Mouse (Mus musculus): ENCODE measurements around the gene Exoc6b. TPM values are rescaled to one million over a fixed set of nuclear protein-coding genes. Genes with fewer than 3 reads are reported as not detected.

Gene Exoc6b
- polyA plus RNA-seq, 1 experiment from 2014 or later = 53.0 TPM

- Histone ChIP-seq H3K4me3 (no peak overlapping the region), H3K36me3 (no peaks in the 10 kb centered on the region), H3K27me3 (no peaks in the 10 kb centered on the region), H3K9ac (no peak overlapping the region), H3K27ac (replicated peaks) (peak overlapping the region; percentile 71; the same call in 1 of the 2 replicates), H3K4me1 (replicated peaks) (peaks cover 23% of the 10 kb centered on the region), H3K4me2 (no peak overlapping the region), H3K9me3 (no peaks in the 10 kb centered on the region)
- peak; percentile 81 for ATAC-seq (ENCODE audit: low FRiP score, low read depth)
- WGBS = 25% methylated on average over 10 of the region's 10 CpGs
Observed at GRCm38 (mm10) chr6:84746847-84747395, 322.4 kb downstream of the Exoc6b start.

GRCm38 (mm10) chr6:84746193-84746846 is 323.0 kb downstream of the Exoc6b start:
- H3K27me3 ChIP-seq = no peaks in the 10 kb centered on the region
- H3K36me3 ChIP-seq = no peaks in the 10 kb centered on the region
- H3K4me1 ChIP-seq (replicated peaks) = peaks cover 23% of the 10 kb centered on the region
- H3K4me3 ChIP-seq = no peak overlapping the region
- WGBS = 38% methylated on average over 5 of the region's 5 CpGs
- H3K4me2 ChIP-seq = no peak overlapping the region
- peak; percentile 76 for ATAC-seq (ENCODE audit: low FRiP score, low read depth)
- peak overlapping the region; percentile 37 for H3K27ac ChIP-seq (replicated peaks)
- H3K9ac ChIP-seq = no peak overlapping the region
- H3K9me3 ChIP-seq = no peaks in the 10 kb centered on the region

GRCm38 (mm10) chr6:84745570-84745969 is 323.7 kb downstream of the Exoc6b start:
- ATAC-seq (ENCODE audit: low FRiP score, low read depth) = peak; percentile 53; the same call in 1 of the 2 replicates
- WGBS = 63% methylated on average over 7 of the region's 7 CpGs
- H3K4me3 ChIP-seq = no peak overlapping the region

GRCm38 (mm10) chr6:84742227-84742626 is 327.1 kb downstream of the Exoc6b start:
- WGBS = 65% methylated on average over 3 of the region's 3 CpGs
- ATAC-seq (ENCODE audit: low FRiP score, low read depth) = no peak

More at GRCm38 (mm10) chr6:84745570-84745969, 323.7 kb downstream of the Exoc6b start:
- H3K36me3 ChIP-seq = no peaks in the 10 kb centered on the region
- no peaks in the 10 kb centered on the region for H3K9me3 ChIP-seq
- peak overlapping the region; percentile 37; the same call in 1 of the 2 replicates for H3K27ac ChIP-seq (replicated peaks)
- no peaks in the 10 kb centered on the region for H3K27me3 ChIP-seq
- H3K9ac ChIP-seq = no peak overlapping the region
- H3K4me1 ChIP-seq (replicated peaks) = peaks cover 23% of the 10 kb centered on the region
- H3K4me2 ChIP-seq = no peak overlapping the region

GRCm38 (mm10) chr6:84736942-84737341 is 332.4 kb downstream of the Exoc6b start:
- no peaks in the 10 kb centered on the region for H3K9me3 ChIP-seq
- H3K27ac ChIP-seq (replicated peaks) = no peak overlapping the region
- no peak overlapping the region for H3K9ac ChIP-seq
- no peak for ATAC-seq (ENCODE audit: low FRiP score, low read depth)
- H3K36me3 ChIP-seq = no peaks in the 10 kb centered on the region
- H3K27me3 ChIP-seq = no peaks in the 10 kb centered on the region
- no peak overlapping the region for H3K4me2 ChIP-seq
- no peak overlapping the region for H3K4me3 ChIP-seq
- WGBS = 71% methylated on average over 3 of the region's 3 CpGs
- no peaks in the 10 kb centered on the region for H3K4me1 ChIP-seq (replicated peaks)

More at GRCm38 (mm10) chr6:84742227-84742626, 327.1 kb downstream of the Exoc6b start:
- no peaks in the 10 kb centered on the region for H3K9me3 ChIP-seq
- H3K9ac ChIP-seq = no peak overlapping the region
- H3K4me1 ChIP-seq (replicated peaks) = peaks cover 18% of the 10 kb centered on the region
- no peaks in the 10 kb centered on the region for H3K27me3 ChIP-seq
- no peak overlapping the region for H3K4me2 ChIP-seq
- no peak overlapping the region for H3K27ac ChIP-seq (replicated peaks)
- H3K36me3 ChIP-seq = no peaks in the 10 kb centered on the region
- no peak overlapping the region for H3K4me3 ChIP-seq

GRCm38 (mm10) chr6:84726876-84727275 is 342.4 kb downstream of the Exoc6b start:
- no peak overlapping the region for H3K27ac ChIP-seq (replicated peaks)
- no peak overlapping the region for H3K4me2 ChIP-seq
- no peak overlapping the region for H3K9ac ChIP-seq
- H3K4me3 ChIP-seq = no peak overlapping the region
- H3K27me3 ChIP-seq = no peaks in the 10 kb centered on the region
- ATAC-seq (ENCODE audit: low FRiP score, low read depth) = no peak
- peaks cover 6% of the 10 kb centered on the region; the same call in 1 of the 2 replicates for H3K9me3 ChIP-seq
- no peaks in the 10 kb centered on the region for H3K36me3 ChIP-seq
- no peaks in the 10 kb centered on the region for H3K4me1 ChIP-seq (replicated peaks)

- Histone ChIP-seq H3K4me1 (replicated peaks) (no peaks in the 10 kb centered on the region), H3K27me3 (no peaks in the 10 kb centered on the region), H3K36me3 (no peaks in the 10 kb centered on the region), H3K9ac (no peak overlapping the region), H3K27ac (replicated peaks) (no peak overlapping the region), H3K4me3 (no peak overlapping the region), H3K4me2 (no peak overlapping the region), H3K9me3 (no peaks in the 10 kb centered on the region)
- ATAC-seq (ENCODE audit: low FRiP score, low read depth) = no peak
- WGBS = 93% methylated on average over 11 of the region's 11 CpGs
Observed at GRCm38 (mm10) chr6:84713171-84713570, 356.1 kb downstream of the Exoc6b start.

- no peak overlapping the region for H3K9ac ChIP-seq
- ATAC-seq (ENCODE audit: low FRiP score, low read depth) = no peak
- 87% methylated on average over 6 of the region's 6 CpGs for WGBS
Observed at GRCm38 (mm10) chr6:84710831-84711230, 358.5 kb downstream of the Exoc6b start.

GRCm38 (mm10) chr6:84708631-84709030 is 360.7 kb downstream of the Exoc6b start:
- 70% methylated on average over 4 of the region's 4 CpGs for WGBS
- 0 out of 2 replicates have a peak overlapping the region, but pooled peaks have one; percentile 40 for H3K27ac ChIP-seq (replicated peaks)
- H3K27me3 ChIP-seq = no peaks in the 10 kb centered on the region

More at GRCm38 (mm10) chr6:84710831-84711230, 358.5 kb downstream of the Exoc6b start:
- H3K4me1 ChIP-seq (replicated peaks) = peaks cover 10% of the 10 kb centered on the region
- H3K27me3 ChIP-seq = no peaks in the 10 kb centered on the region
- H3K27ac ChIP-seq (replicated peaks) = no peak overlapping the region
- no peaks in the 10 kb centered on the region for H3K36me3 ChIP-seq
- no peak overlapping the region for H3K4me3 ChIP-seq
- no peaks in the 10 kb centered on the region for H3K9me3 ChIP-seq
- no peak overlapping the region for H3K4me2 ChIP-seq

GRCm38 (mm10) chr6:84699579-84699978 is 369.7 kb downstream of the Exoc6b start:
- Histone ChIP-seq H3K36me3 (no peaks in the 10 kb centered on the region), H3K27me3 (no peaks in the 10 kb centered on the region), H3K4me1 (replicated peaks) (peaks cover 8% of the 10 kb centered on the region; the same call in 1 of the 2 replicates), H3K9me3 (no peaks in the 10 kb centered on the region), H3K4me3 (no peak overlapping the region), H3K4me2 (no peak overlapping the region), H3K27ac (replicated peaks) (no peak overlapping the region), H3K9ac (no peak overlapping the region)
- 83% methylated on average over 5 of the region's 5 CpGs for WGBS
- ATAC-seq (ENCODE audit: low FRiP score, low read depth) = no peak

More at GRCm38 (mm10) chr6:84708631-84709030, 360.7 kb downstream of the Exoc6b start:
- no peak overlapping the region for H3K4me2 ChIP-seq
- H3K4me1 ChIP-seq (replicated peaks) = peaks cover 10% of the 10 kb centered on the region
- H3K9ac ChIP-seq = no peak overlapping the region
- H3K9me3 ChIP-seq = no peaks in the 10 kb centered on the region
- ATAC-seq (ENCODE audit: low FRiP score, low read depth) = no peak
- H3K4me3 ChIP-seq = no peak overlapping the region
- H3K36me3 ChIP-seq = no peaks in the 10 kb centered on the region

GRCm38 (mm10) chr6:84698288-84698673 is 371.0 kb downstream of the Exoc6b start:
- Histone ChIP-seq H3K4me1 (replicated peaks) (peaks cover 11% of the 10 kb centered on the region; the same call in 1 of the 2 replicates), H3K27me3 (no peaks in the 10 kb centered on the region), H3K27ac (replicated peaks) (no peak overlapping the region), H3K36me3 (no peaks in the 10 kb centered on the region), H3K4me3 (no peak overlapping the region), H3K9me3 (no peaks in the 10 kb centered on the region), H3K4me2 (no peak overlapping the region), H3K9ac (no peak overlapping the region)
- 71% methylated on average over 1 of the region's 1 CpGs for WGBS
- ATAC-seq (ENCODE audit: low FRiP score, low read depth) = no peak

- no peaks in the 10 kb centered on the region for H3K9me3 ChIP-seq
- no peaks in the 10 kb centered on the region for H3K27me3 ChIP-seq
- 43% methylated on average over 9 of the region's 9 CpGs for WGBS
- no peak for ATAC-seq (ENCODE audit: low FRiP score, low read depth)
- no peak overlapping the region for H3K9ac ChIP-seq
- H3K4me2 ChIP-seq = no peak overlapping the region
- no peak overlapping the region for H3K27ac ChIP-seq (replicated peaks)
- H3K4me3 ChIP-seq = no peak overlapping the region
- H3K36me3 ChIP-seq = no peaks in the 10 kb centered on the region
- peaks cover 16% of the 10 kb centered on the region for H3K4me1 ChIP-seq (replicated peaks)
Observed at GRCm38 (mm10) chr6:84697474-84698287, 371.6 kb downstream of the Exoc6b start.
